Mouse (Mus musculus) mature B cell (primary cell): ENCODE data around the gene Slc25a53.

Source experiments
- in situ Hi-C: fragments of 300-500 bp; cut with MboI; formaldehyde crosslinking; loops from 2 replicates; pipeline ENCODE4 v1.14.3; 2019

The Slc25a53 gene

DNA sequence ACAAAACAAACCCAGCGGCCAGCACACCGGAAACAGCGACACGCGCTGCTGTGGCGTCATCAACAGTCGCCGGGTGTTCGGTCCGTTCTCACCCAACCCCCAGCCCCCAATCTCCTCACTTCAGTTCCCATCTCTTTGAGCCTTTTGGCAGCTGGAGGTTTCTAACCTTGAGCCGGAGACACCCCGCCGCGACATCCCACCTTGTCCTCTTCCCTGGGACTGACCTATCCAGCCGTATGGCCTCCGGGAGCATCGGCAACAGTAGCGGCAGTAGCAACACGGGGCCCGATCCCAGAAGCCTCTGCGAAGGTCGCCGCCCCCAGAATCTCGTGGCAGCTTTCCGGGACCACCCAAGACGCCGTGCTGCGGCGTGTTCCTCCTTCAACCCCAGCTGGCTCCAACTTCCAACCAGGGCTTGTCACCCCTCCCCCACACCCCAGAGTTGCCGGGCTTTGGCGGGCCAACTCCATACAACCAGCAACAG, at the start of gene Slc25a53:
TSS of gene Slc25a53 (minus strand) at position 303 of the 484 bp plus-strand sequence.
- in situ Hi-C loops: no loop called here

DNA sequence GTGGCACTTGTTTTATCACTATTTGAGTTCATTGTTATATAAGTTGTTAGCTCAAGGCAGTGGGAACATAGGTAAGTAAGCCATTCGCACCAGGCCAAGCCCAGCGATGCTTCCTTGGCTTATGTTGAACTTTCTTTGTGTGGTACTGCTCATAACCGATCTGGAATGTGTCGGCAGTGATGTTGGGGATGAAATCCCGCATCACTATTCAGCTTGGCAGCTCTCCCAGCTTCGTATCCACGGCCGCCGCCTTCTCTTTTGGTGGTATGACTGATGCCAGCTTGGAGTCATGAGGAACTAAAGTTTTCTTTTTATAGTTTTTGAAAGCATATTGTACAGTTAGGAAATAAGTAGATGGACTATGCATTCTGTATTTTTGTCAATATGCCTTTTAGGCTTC, 25.1 kb upstream of the Slc25a53 start:
- in situ Hi-C loops: no loop called here

GRCm38 (mm10) chrX:137049425-137050225, 11.5 kb upstream of the Slc25a53 start, which contains the start of gene Fam199x:
TSS of gene Fam199x (plus strand) at chrX:137049594.
- in situ Hi-C loops: no loop called here

GRCm38 (mm10) chrX:137049060-137049424, 10.9 kb upstream of the Slc25a53 start:
- in situ Hi-C loops: no loop called here

GRCm38 (mm10) chrX:137038502-137038901, 400 bp upstream of the Slc25a53 start:
- in situ Hi-C loops: no loop called here

DNA sequence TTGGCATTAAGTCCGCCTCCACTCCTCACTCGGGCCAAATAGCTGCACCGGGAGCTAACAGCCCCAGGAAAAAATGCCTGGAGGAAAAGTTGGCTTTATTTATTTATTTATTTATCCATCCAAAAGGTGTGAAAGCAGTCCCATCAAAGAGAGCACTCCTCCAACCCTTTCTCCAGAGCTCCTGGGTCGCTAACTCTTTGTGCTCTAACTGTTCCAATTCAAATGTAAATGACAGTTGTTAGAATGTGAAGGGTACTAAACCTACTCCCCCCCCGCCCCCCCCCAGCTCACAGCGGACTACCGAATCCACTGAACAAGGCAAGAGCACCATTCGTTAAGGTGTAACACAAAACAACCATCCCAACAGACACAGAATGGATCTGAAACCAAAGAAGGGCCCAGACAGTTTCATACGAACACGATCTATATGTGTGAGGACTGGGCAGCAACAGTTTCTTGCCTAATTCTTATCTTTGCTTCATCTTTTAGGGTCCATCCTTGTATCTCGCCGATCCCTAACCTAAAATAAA, 567 bp downstream of the Slc25a53 start:
- in situ Hi-C loops: no loop called here

DNA sequence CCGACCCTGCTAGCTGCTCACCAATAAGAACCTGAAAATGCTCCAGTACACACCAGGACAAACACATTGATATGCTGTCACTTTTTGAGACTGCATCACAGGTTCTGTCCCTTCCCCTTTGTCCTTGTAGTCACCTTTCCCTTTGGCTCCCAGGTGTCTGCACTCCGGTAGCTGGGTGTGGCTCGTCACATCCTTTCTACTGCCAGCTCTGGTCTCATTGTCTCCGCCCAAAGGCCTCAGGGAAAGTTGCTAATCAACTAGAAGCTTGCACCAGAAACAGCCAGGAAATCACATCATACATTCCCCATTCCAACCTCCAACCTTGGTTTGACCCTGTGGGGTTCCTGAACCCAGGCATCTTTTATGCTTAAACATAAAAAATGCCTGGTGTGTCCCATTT, 3.8 kb downstream of the Slc25a53 start:
- in situ Hi-C loops: no loop called here

GRCm38 (mm10) chrX:137031726-137032125, 6.4 kb downstream of the Slc25a53 start:
- in situ Hi-C loops: no loop called here

DNA sequence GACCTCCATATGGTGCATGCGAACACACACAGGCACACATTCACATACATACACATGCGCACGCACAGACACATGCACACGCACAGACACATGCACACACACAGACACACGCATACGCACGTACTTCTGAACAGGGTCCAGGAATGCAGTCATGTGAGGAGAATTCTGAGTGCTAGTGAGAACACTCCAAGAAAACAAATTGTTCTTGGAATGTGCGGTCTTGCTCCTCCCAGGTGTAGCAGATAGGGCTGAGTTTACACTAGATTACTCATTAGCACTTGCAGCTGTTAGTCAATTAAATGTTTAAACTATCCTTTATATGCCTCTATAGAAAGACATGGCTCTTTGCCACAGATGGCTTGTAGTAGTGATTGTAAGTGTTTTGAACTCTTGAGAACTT, 7.2 kb downstream of the Slc25a53 start:
- in situ Hi-C loops: no loop called here

GRCm38 (mm10) chrX:137019310-137019709, 18.8 kb downstream of the Slc25a53 start:
- in situ Hi-C loops: loop anchor here (5.0 kb wide), 1 partner anchor 42 kb away; the partner anchor contains the start of genes Tmsb15b1, Tmsb15b2 and Tmsb15l

GRCm38 (mm10) chrX:137017668-137018067, 20.4 kb downstream of the Slc25a53 start:
- in situ Hi-C loops: loop anchor here (5.0 kb wide), 1 partner anchor 40 kb away; the partner anchor contains the start of genes Tmsb15b1, Tmsb15b2 and Tmsb15l

GRCm38 (mm10) chrX:137015099-137015709, 22.9 kb downstream of the Slc25a53 start:
- in situ Hi-C loops: loop anchor here (5.0 kb wide), 1 partner anchor 38 kb away; the partner anchor contains the start of genes Tmsb15b1, Tmsb15b2 and Tmsb15l

DNA sequence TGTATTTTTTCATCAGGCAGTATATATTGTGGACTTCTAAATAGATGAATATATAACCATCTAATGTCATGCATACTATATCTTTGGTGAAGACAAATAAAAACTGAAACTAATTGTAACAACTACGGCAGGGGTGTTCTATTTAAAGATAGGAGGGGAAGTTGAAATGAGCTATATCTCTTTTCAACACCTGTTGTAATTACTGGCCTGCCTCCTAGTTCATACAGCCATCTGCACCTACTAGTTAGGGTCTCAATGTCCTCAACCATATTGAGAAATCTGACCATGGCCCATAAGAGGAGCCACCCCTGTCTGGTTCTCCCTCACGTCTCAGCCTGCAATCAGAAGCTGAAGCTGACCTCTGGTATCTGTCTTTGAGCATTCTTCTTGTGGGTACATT, 41.8 kb downstream of the Slc25a53 start:
- in situ Hi-C loops: no loop called here

DNA sequence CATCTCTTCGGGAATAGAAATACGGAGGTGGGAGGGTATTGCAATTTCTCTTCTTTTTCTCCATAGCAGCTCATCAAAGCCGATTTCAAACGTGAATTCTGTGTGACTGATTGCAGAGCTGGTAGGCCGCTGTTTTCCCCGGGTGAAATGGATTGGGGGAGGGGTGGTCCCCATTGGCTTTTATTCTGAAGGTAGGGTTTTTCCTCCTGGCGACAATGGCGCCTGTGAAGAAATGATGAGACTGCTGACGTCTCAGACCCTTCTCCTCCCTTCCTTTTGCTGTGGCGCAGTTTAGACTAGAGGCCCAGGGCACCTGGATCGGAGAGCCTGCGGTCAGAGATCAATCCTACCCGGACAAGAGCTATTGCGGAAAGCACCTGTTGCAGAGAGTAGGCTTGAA, 44.5 kb downstream of the Slc25a53 start:
- in situ Hi-C loops: no loop called here

DNA sequence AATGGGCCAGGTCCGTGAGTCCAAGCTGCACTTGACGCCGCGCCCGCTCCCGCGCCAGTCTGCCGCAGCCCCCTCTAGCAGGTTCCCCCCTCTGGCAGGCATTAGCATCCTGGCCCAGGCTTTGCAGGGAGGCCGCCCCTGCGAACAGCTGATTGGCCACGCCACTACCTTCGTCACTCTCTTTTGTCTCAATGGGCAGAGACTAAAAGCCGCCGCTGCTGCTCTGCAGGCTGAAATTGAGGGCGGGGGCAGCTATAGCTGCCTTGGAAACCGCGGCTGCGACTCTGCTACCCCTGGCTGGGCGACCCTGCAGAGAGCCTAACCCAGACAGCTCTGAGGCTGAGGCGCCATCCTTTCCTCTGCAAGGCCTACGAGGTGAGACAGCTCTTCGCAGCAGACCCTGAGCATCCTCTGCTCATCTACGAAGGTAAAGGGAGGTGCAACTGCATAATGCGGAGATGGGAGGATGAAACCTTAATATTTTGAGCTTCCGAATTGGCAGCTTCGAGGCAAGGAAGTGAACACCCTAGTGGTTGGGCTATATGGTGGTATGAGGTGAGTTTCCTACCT, 45.0 kb downstream of the Slc25a53 start, which contains the start of gene Zcchc18:
TSS of gene Zcchc18 (plus strand) at position 178 of the 570 bp plus-strand sequence.
- in situ Hi-C loops: no loop called here

- in situ Hi-C loops: no loop called here
Measured at GRCm38 (mm10) chrX:136992191-136992965, 45.7 kb downstream of the Slc25a53 start.

DNA sequence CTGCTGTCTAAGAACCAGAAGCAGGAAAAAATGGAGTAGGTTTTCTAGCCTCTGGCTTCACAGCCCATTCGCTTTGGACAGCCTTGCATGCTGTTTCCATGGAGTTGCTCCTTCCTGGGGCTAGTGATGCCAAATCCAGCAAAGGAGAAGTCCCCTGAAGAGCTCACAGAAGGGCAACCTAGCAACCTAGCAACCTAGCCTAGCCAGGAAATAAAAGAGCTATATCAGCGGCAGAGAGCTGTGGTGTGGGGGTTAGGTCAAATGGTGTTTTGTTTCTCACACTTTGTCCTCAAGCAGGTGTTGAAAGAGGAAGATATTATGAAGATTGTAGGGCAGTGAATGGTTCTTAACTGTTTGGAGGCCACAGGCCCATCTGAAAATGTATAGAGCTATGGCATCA, 46.8 kb downstream of the Slc25a53 start:
- in situ Hi-C loops: no loop called here

- in situ Hi-C loops: no loop called here
Measured at GRCm38 (mm10) chrX:136986039-136986438, 52.1 kb downstream of the Slc25a53 start.

DNA sequence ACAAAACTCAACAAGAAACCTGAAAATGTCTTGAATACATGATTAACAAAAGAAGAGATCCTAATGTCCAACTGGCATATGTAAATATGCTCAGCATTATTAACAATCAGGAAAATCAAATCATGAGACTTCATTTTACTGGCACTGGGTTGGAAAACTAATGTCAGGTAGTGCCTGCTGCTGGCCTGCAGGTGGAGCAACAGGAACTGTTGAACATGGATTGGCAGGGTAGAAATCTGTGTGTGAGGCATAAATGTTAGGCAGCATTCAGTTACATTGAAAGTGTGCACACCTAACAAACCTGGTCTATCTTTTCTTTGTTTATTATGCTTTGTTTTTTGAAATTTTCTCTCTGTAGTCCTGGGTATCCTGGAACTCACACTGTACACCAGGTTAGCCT, 59.5 kb downstream of the Slc25a53 start:
- in situ Hi-C loops: loop anchor here (5.0 kb wide), 1 partner anchor 39 kb away; no protein-coding TSS in a partner anchor

GRCm38 (mm10) chrX:136976424-136977084, 61.5 kb downstream of the Slc25a53 start, which contains the start of the genes Tmsb15l and Tmsb15b1:
TSS of gene Tmsb15l (minus strand) at chrX:136976869.
TSS of gene Tmsb15b1 (minus strand) at chrX:136976874.
- in situ Hi-C loops: loop anchor here (5.0 kb wide), 1 partner anchor 41 kb away; no protein-coding TSS in a partner anchor
